Mouse (Mus musculus): ENCODE results near the gene Magi1.
A peak's percentile ranks its signal among the peaks of the same experiment; 100 is the strongest.

GRCm38 (mm10) chr6:93985111-93985510 lies 298.6 kb downstream of the Magi1 start:
- TF ChIP-seq CTCF (IDR thresholded peaks at IDR 0.05; ENCODE audit: borderline replicate concordance, extremely low read depth, insufficient read depth, insufficient read length) (peak; percentile 75; the same call in 1 of the 2 replicates), POLR2A (IDR thresholded peaks at IDR 0.05; ENCODE audit: borderline replicate concordance, extremely low read depth, insufficient read depth, insufficient read length, poor library complexity, severe bottlenecking) (no peak)

All from brain, embryonic 14.5 days (tissue).